Mouse (Mus musculus): ENCODE measurements around the gene Rasgrp3. TPM values are rescaled to one million over a fixed set of nuclear protein-coding genes. Genes with fewer than 3 reads are reported as not detected.

Gene Rasgrp3
- polyA plus RNA-seq (2015; fragmentation: Illumina TruSeq; extraction: RNeasy Lipid Tissue Mini Kit (QIAGEN cat#74804); ENCODE audit: insufficient read depth, low replicate concordance): 118 TPM

GRCm38 (mm10) chr17:75435599-75435998 is at the start of gene Rasgrp3:
Gene Rasgrp3, plus strand, starts transcription at chr17:75435896.

GRCm38 (mm10) chr17:75551512-75552400 is 116.1 kb downstream of the Rasgrp3 start, which contains the start of gene Fam98a:
Gene Fam98a, minus strand, starts transcription at chr17:75551946.

Other genes with a start within 250 kb of the Rasgrp3 start
- gene Fam98a, start 116.0 kb downstream of the Rasgrp3 start, polyA plus RNA-seq (2015; fragmentation: Illumina TruSeq; extraction: RNeasy Lipid Tissue Mini Kit (QIAGEN cat#74804); ENCODE audit: insufficient read depth, low replicate concordance): 49.1 TPM